Mouse (Mus musculus) hindbrain, embryonic 15.5 days (tissue): ENCODE results near the gene Fbrsl1. TPM values are rescaled to one million over a fixed set of nuclear protein-coding genes. Genes with fewer than 3 reads are reported as not detected.

Experiments
- ATAC-seq: fragments of 200-750 bp; cut with Nextera tagmentation; 2 replicates; pipeline ENCODE4 v1.8.0; 2017; ENCODE audit warnings: low read depth, moderate number of reproducible peaks, moderate TSS enrichment; ENCODE audit not compliant: low FRiP score
- H3K27ac ChIP-seq: fragments of 300-500 bp; sonication (generic); replicated peaks from 2 replicates; pipeline ENCODE4 v1.5.1; 2015; ENCODE audit warnings: mild to moderate bottlenecking, inconsistent platforms
- H3K27me3 ChIP-seq: fragments of 300-500 bp; sonication (generic); 2 replicates; pipeline ENCODE4 v1.6.1; 2015; ENCODE audit warnings: control low read depth, inconsistent platforms
- H3K36me3 ChIP-seq: fragments of 300-500 bp; sonication (generic); 2 replicates; pipeline ENCODE4 v1.6.1; 2015; ENCODE audit warnings: control low read depth, inconsistent platforms
- H3K4me1 ChIP-seq: fragments of 300-500 bp; sonication (generic); replicated peaks from 2 replicates; pipeline ENCODE4 v1.6.1; 2015; ENCODE audit warnings: control low read depth, inconsistent platforms
- H3K4me2 ChIP-seq: fragments of 300-500 bp; sonication (generic); 2 replicates; pipeline ENCODE4 v1.6.1; 2015; ENCODE audit warnings: moderate library complexity, mild to moderate bottlenecking, inconsistent platforms
- H3K4me3 ChIP-seq: fragments of 300-500 bp; sonication (generic); 2 replicates; pipeline ENCODE4 v1.5.1; 2015; ENCODE audit warnings: mild to moderate bottlenecking, inconsistent platforms
- H3K9ac ChIP-seq: fragments of 300-500 bp; sonication (generic); 2 replicates; pipeline ENCODE4 v1.6.1; 2015; ENCODE audit warnings: inconsistent platforms
- H3K9me3 ChIP-seq: fragments of 300-500 bp; sonication (generic); 2 replicates; pipeline ENCODE4 v1.6.1; 2016; ENCODE audit warnings: control low read depth, inconsistent platforms
- WGBS: fragments of 180-500 bp; shearing (Covaris S2); methylation state at CpG from one replicate; pipeline ENCODE4 v1.1.7; 2015; 5-methylcytosine and 5-hydroxymethylcytosine counted together
- polyA plus RNA-seq: library from polyadenylated mRNA; unstranded; fragments of >200 nt; fragmentation: Nextera tagmentation; extraction: Ambion mirVana; gene quantifications from 2 replicates; pipeline ENCODE4 v1.2.1, GENCODE M21; 2015

The Fbrsl1 gene
- polyA plus RNA-seq, 1 experiment from 2014 or later = 25.1 TPM

- Histone ChIP-seq H3K36me3 (no peaks in the 10 kb centered on the region), H3K4me2 (no peak overlapping the region), H3K9ac (no peak overlapping the region), H3K4me1 (peaks cover 18% of the 10 kb centered on the region), H3K27ac (no peak overlapping the region), H3K27me3 (no peaks in the 10 kb centered on the region), H3K4me3 (no peak overlapping the region), H3K9me3 (no peaks in the 10 kb centered on the region)
- ATAC-seq = no peak
- WGBS = 88% methylated on average over 6 of the region's 6 CpGs
These were observed 26.9 kb downstream of the Fbrsl1 start for GRCm38 (mm10) chr5:110421393-110421792.

DNA sequence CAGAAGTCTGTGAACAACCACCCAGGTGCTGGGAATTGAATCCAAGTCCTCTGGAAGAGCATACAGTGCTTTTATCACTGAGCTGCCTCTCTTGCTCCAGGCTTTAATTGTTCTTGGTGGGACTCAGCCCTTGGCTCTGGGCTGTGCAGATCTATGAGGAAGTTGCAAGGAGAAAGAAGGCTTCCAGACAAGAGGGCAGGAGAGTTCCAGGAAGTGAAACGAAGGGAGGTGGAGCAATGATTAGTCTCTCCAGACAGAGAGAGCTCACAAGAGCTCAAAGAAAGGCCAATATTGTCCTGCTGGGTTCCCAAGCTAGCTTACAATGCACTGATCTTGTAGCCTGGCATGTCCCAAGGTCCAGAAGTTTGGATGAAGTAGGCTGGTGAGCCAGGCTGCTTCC is 27.4 kb downstream of the Fbrsl1 start:
- Histone ChIP-seq H3K9me3 (no peaks in the 10 kb centered on the region), H3K27me3 (no peaks in the 10 kb centered on the region), H3K4me3 (no peak overlapping the region), H3K36me3 (no peaks in the 10 kb centered on the region), H3K9ac (no peak overlapping the region), H3K4me2 (no peak overlapping the region), H3K4me1 (peaks cover 23% of the 10 kb centered on the region), H3K27ac (no peak overlapping the region)
- 75% methylated on average over 1 of the region's 1 CpGs for WGBS
- ATAC-seq = no peak

DNA sequence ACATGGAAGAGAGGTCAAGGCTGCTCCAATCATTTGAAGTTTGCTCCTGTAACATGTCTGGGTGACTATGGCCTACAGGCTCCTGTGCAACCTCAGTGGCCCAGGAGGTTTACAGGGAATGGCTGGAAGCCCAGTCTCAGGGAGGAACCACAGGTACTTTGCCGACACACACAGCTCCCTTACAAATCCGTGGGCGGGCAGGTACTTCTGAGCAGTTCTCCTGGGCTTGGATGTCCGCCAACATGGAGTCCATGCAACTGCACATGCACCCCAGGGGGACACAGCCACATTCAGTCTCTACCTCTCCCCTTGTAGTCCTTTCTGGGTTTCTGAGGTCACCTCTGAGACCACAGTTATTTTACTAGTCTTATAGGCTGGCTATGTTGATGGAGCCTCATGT is 28.1 kb downstream of the Fbrsl1 start:
- no peaks in the 10 kb centered on the region for H3K9me3 ChIP-seq
- H3K27ac ChIP-seq = no peak overlapping the region
- no peak overlapping the region for H3K4me3 ChIP-seq
- no peaks in the 10 kb centered on the region for H3K27me3 ChIP-seq
- H3K9ac ChIP-seq = no peak overlapping the region
- H3K4me2 ChIP-seq = no peak overlapping the region
- H3K4me1 ChIP-seq = peaks cover 30% of the 10 kb centered on the region
- no peaks in the 10 kb centered on the region for H3K36me3 ChIP-seq
- 91% methylated on average over 4 of the region's 4 CpGs for WGBS
- ATAC-seq = no peak

GRCm38 (mm10) chr5:110418523-110418911 is 29.8 kb downstream of the Fbrsl1 start:
- peaks cover 34% of the 10 kb centered on the region for H3K4me1 ChIP-seq
- no peaks in the 10 kb centered on the region for H3K27me3 ChIP-seq
- no peak overlapping the region for H3K27ac ChIP-seq
- no peaks in the 10 kb centered on the region for H3K36me3 ChIP-seq
- ATAC-seq = no peak
- 97% methylated on average over 1 of the region's 1 CpGs for WGBS
- H3K9me3 ChIP-seq = no peaks in the 10 kb centered on the region
- no peak overlapping the region for H3K4me2 ChIP-seq
- no peak overlapping the region for H3K4me3 ChIP-seq
- no peak overlapping the region for H3K9ac ChIP-seq

- 56% methylated on average over 14 of the region's 14 CpGs for WGBS
These were observed 30.4 kb downstream of the Fbrsl1 start for GRCm38 (mm10) chr5:110417756-110418522.

DNA sequence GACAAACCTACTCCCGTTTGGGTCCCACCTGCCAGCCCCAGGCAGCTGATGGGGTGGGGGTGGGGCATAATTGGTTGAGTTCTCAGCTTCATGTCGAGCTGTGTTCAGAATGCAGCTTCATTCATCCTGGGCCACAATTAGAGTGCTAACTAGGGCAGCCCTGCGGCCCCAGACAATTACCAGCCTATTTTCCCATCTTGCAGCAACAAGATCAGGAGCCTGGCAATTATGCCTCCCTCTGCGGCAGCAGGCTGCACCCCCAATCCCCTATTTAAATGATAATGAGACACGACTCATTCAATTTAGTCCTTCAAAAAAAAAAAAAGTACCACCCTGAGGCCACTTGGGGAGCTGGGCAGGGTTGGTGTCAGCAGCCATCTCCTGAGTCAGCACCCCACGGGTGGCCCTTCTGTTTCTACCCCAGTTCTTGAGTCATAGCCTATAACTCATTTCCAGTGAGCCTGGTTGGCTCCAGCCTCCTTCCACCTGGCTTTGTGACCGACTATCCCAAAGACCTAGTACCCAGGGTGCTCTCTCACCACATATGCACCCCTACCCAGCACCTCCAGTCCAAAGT is 31.4 kb downstream of the Fbrsl1 start:
- 6% methylated on average over 7 of the region's 7 CpGs for WGBS
- peak overlapping the region; percentile 71 for H3K27ac ChIP-seq
- no peak overlapping the region for H3K4me3 ChIP-seq
- H3K9ac ChIP-seq = no peak overlapping the region
- H3K9me3 ChIP-seq = no peaks in the 10 kb centered on the region
- H3K4me2 ChIP-seq = no peak overlapping the region; the same call in 1 of the 2 replicates
- H3K27me3 ChIP-seq = no peaks in the 10 kb centered on the region
- H3K36me3 ChIP-seq = no peaks in the 10 kb centered on the region
- peak; percentile 87 for ATAC-seq
- peaks cover 34% of the 10 kb centered on the region for H3K4me1 ChIP-seq

More at GRCm38 (mm10) chr5:110417756-110418522, 30.4 kb downstream of the Fbrsl1 start:
- Histone ChIP-seq H3K4me2 (no peak overlapping the region), H3K9ac (no peak overlapping the region), H3K4me3 (no peak overlapping the region), H3K4me1 (peaks cover 34% of the 10 kb centered on the region), H3K27ac (peak overlapping the region; percentile 71; the same call in 1 of the 2 replicates), H3K36me3 (no peaks in the 10 kb centered on the region), H3K9me3 (no peaks in the 10 kb centered on the region), H3K27me3 (no peaks in the 10 kb centered on the region)
- ATAC-seq = no peak

- Histone ChIP-seq H3K4me1 (peaks cover 34% of the 10 kb centered on the region), H3K9ac (no peak overlapping the region), H3K27ac (peak overlapping the region; percentile 71), H3K4me3 (no peak overlapping the region), H3K4me2 (no peak overlapping the region; the same call in 1 of the 2 replicates), H3K36me3 (no peaks in the 10 kb centered on the region), H3K27me3 (no peaks in the 10 kb centered on the region), H3K9me3 (no peaks in the 10 kb centered on the region)
- ATAC-seq = peak; percentile 12; the same call in 1 of the 2 replicates
- WGBS = 34% methylated on average over 12 of the region's 13 CpGs
These were observed 32.2 kb downstream of the Fbrsl1 start for GRCm38 (mm10) chr5:110415806-110416700.

DNA sequence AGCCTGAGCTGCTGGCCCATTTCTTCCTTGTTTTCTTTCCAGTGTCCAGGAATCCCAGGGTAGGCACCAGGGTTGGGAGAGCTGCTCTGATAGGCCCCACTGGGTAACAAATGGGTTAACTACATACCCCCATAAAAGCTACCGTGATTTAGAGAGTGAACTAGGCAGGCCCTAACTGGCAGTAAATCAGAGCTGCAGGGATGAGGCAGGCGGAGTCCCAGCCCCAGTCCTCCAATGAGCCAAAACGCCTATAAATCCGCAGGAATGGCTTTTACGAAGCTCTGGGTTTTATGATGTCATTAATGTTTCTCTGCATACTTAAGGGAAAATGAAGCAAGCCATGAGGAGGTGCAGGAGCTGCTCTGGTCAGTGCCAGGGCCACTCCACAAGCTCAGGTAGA is 33.3 kb downstream of the Fbrsl1 start:
- 69% methylated on average over 5 of the region's 5 CpGs for WGBS
- Histone ChIP-seq H3K9ac (no peak overlapping the region), H3K9me3 (no peaks in the 10 kb centered on the region), H3K27ac (no peak overlapping the region), H3K36me3 (no peaks in the 10 kb centered on the region), H3K4me3 (no peak overlapping the region), H3K27me3 (no peaks in the 10 kb centered on the region), H3K4me1 (peaks cover 34% of the 10 kb centered on the region), H3K4me2 (no peak overlapping the region)
- ATAC-seq = no peak

- no peak overlapping the region for H3K4me2 ChIP-seq
These were observed 35.3 kb downstream of the Fbrsl1 start for GRCm38 (mm10) chr5:110413018-110413417.

DNA sequence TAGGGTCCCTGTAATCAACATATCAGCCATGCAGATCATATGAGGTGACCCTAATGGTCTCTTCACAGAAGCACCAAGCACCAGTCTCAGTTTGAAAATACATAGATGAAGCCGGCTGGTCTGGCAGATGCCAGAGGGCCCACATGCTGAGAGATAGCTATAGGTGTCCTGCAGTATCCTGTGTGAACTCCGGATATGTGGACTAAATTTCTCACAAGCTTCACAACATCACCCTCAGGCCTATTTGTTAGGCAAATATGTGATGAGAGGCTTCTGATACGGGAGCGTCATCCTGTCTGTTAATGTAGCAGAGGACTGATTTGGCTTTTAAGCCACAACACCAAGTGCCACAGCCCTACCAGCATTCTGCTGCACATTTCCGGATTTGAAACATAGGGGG is 37.9 kb downstream of the Fbrsl1 start:
- no peak overlapping the region for H3K4me2 ChIP-seq
- no peak overlapping the region for H3K4me3 ChIP-seq
- no peaks in the 10 kb centered on the region for H3K9me3 ChIP-seq
- H3K4me1 ChIP-seq = peaks cover 13% of the 10 kb centered on the region
- H3K9ac ChIP-seq = no peak overlapping the region
- H3K27me3 ChIP-seq = no peaks in the 10 kb centered on the region
- H3K27ac ChIP-seq = no peak overlapping the region
- H3K36me3 ChIP-seq = no peaks in the 10 kb centered on the region
- no peak for ATAC-seq
- WGBS = 69% methylated on average over 5 of the region's 5 CpGs

More at GRCm38 (mm10) chr5:110413018-110413417, 35.3 kb downstream of the Fbrsl1 start:
- ATAC-seq = no peak
- H3K4me1 ChIP-seq = peaks cover 31% of the 10 kb centered on the region
- H3K9me3 ChIP-seq = no peaks in the 10 kb centered on the region
- H3K4me3 ChIP-seq = no peak overlapping the region
- H3K9ac ChIP-seq = no peak overlapping the region
- no peaks in the 10 kb centered on the region for H3K36me3 ChIP-seq
- 85% methylated on average over 14 of the region's 14 CpGs for WGBS
- no peaks in the 10 kb centered on the region for H3K27me3 ChIP-seq
- no peak overlapping the region for H3K27ac ChIP-seq

DNA sequence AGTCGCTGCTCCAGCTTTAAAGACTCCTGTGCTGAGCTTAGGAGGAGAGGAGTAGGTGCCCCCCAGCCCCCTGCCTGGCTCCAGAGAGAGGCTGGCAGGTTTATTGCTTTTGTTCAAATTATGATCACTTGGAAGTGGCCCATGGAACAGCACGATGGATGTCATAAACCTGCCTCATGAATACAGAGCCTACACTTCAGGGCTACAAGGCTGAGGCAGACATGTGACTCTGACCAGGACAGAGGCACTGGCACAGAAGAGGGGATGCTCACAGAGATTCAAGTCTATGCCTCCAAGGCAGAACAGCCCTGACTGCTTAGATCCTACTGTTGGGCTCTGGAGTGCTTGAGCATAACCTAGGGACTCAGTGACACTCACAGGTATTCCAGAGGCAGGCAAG is 39.3 kb downstream of the Fbrsl1 start:
- Histone ChIP-seq H3K4me2 (no peak overlapping the region), H3K9ac (no peak overlapping the region), H3K9me3 (no peaks in the 10 kb centered on the region), H3K36me3 (no peaks in the 10 kb centered on the region), H3K27me3 (no peaks in the 10 kb centered on the region), H3K27ac (no peak overlapping the region), H3K4me1 (peaks cover 8% of the 10 kb centered on the region), H3K4me3 (no peak overlapping the region)
- no peak for ATAC-seq
- 76% methylated on average over 2 of the region's 2 CpGs for WGBS
